Mouse (Mus musculus) CH12.LX (cell line): ENCODE results near the gene Psors1c2.

Source experiments
- EP300 ChIP-seq: IDR thresholded peaks from 2 replicates; pipeline ENCODE4 v1.6.1; 2011; ENCODE audit warnings: low read length, improper control_type of control experiment
- MAFK ChIP-seq: IDR thresholded peaks from 2 replicates; pipeline ENCODE4 v1.6.1; 2011; ENCODE audit warnings: low read length, improper control_type of control experiment; ENCODE audit not compliant: insufficient replicate concordance
- MAX ChIP-seq: IDR thresholded peaks from 2 replicates; pipeline ENCODE4 v1.6.1; 2011; ENCODE audit warnings: low read length, improper control_type of control experiment
- POLR2A ChIP-seq: IDR thresholded peaks from 2 replicates; pipeline ENCODE4 v1.6.1; 2011; ENCODE audit warnings: low read depth, mild to moderate bottlenecking, improper control_type of control experiment, low read length
- POLR2AphosphoS2 ChIP-seq: IDR thresholded peaks from 2 replicates; pipeline ENCODE4 v1.6.1; 2011; ENCODE audit warnings: low read depth, low read length, improper control_type of control experiment
- SIN3A ChIP-seq: IDR thresholded peaks from 2 replicates; pipeline ENCODE4 v1.6.1; 2012; ENCODE audit warnings: low read length, improper control_type of control experiment, inconsistent platforms
- ZKSCAN1 ChIP-seq: IDR thresholded peaks from 2 replicates; pipeline ENCODE4 v1.6.1; 2012; ENCODE audit warnings: low read depth, inconsistent platforms, low read length, improper control_type of control experiment, borderline replicate concordance

DNA sequence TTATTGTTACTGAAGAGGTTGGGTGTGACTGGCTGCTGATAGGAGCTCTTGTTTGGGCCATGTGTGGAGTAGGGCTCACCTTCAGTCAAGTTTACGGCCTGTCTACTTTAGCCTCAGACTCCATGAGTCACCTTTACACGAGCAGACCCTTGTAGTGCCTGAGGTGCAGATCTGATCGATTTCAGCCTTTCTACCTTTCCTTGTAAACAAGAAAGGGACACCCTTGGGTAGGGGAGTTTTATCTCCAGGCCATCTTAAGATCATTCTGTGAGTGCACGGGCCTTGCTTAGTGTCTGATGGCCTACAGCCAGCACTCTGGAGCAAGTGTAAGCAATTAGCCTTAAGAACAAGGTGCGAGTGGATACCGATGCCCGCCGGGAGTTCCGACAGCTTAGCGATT is 26.1 kb upstream of the Psors1c2 start:
- TF ChIP-seq MAFK = no peak
- no peak for TF ChIP-seq POLR2A
- TF ChIP-seq MAX = no peak
- no peak for TF ChIP-seq ZKSCAN1
- no peak for TF ChIP-seq EP300
- no peak for TF ChIP-seq POLR2AphosphoS2
- no peak for TF ChIP-seq SIN3A
